Mouse (Mus musculus): ENCODE measurements around the gene Polr3h.

DNA sequence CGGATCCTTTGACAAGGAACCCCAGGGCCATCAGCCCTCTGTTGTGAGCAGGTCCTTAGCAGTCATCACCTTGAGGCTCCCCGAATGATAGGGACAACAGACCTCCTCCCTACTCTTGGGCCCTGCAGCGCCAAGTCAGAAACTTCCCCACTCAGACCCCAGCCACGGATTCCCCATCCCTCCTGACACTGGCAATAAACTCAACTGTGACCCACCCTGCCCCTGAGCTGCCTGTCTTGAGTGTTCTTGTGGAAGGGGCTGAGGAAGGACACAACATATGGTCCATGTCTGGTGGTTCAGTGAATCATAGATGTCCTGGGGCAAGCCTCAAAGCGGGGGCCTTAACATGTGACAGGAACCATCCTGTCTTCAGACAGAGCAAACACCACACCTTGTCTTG lies 24.7 kb upstream of the Polr3h start:
- no peak for TF ChIP-seq CTCF (IDR thresholded peaks at IDR 0.05; ENCODE audit: low read depth)
- no peak for TF ChIP-seq EP300 (IDR thresholded peaks at IDR 0.05; ENCODE audit: low read depth)
